Mouse (Mus musculus) liver, embryonic 16.5 days (tissue): ENCODE measurements around the gene Clec3a. TPM values are rescaled to one million over a fixed set of nuclear protein-coding genes. Genes with fewer than 3 reads are reported as not detected.

Source experiments
- ATAC-seq: fragments of 200-750 bp; cut with Nextera tagmentation; 2 replicates; pipeline ENCODE4 v1.8.0; 2017; ENCODE audit warnings: low read depth, mild to moderate bottlenecking, moderate number of reproducible peaks, moderate library complexity
- H3K27ac ChIP-seq: fragments of 300-500 bp; sonication (generic); 2 replicates; pipeline ENCODE4 v1.5.1; 2014; ENCODE audit warnings: mild to moderate bottlenecking, low read length
- H3K27me3 ChIP-seq: fragments of 300-500 bp; sonication (generic); 2 replicates; pipeline ENCODE4 v1.6.1; 2014; ENCODE audit warnings: low read depth, low read length, mixed read lengths; ENCODE audit not compliant: control insufficient read depth, insufficient read depth
- H3K36me3 ChIP-seq: fragments of 300-500 bp; sonication (generic); 2 replicates; pipeline ENCODE4 v1.6.1; 2014; ENCODE audit warnings: mild to moderate bottlenecking; ENCODE audit not compliant: control insufficient read depth, insufficient read depth
- H3K4me1 ChIP-seq: fragments of 300-500 bp; sonication (generic); 2 replicates; pipeline ENCODE4 v1.6.1; 2014; ENCODE audit warnings: low read depth, low read length, mixed read lengths; ENCODE audit not compliant: control insufficient read depth
- H3K4me2 ChIP-seq: fragments of 300-500 bp; sonication (generic); 2 replicates; pipeline ENCODE4 v1.6.1; 2014; ENCODE audit warnings: low read depth, low read length, mixed read lengths
- H3K4me3 ChIP-seq: fragments of 300-500 bp; sonication (generic); 2 replicates; pipeline ENCODE4 v1.5.1; 2014; ENCODE audit warnings: low read depth, mild to moderate bottlenecking, low read length
- H3K9ac ChIP-seq: fragments of 300-500 bp; sonication (generic); 2 replicates; pipeline ENCODE4 v1.6.1; 2014; ENCODE audit warnings: low read depth, low read length
- H3K9me3 ChIP-seq: fragments of 300-500 bp; sonication (generic); replicated peaks from 2 replicates; pipeline ENCODE4 v1.6.1; 2016; ENCODE audit warnings: low read length; ENCODE audit not compliant: control insufficient read depth
- WGBS: fragments of 180-500 bp; shearing (Covaris S2); extraction: QIAGEN DNeasy Blood & Tissue Kit; methylation state at CpG from one replicate; pipeline ENCODE4 v1.1.7; 2014; ENCODE audit not compliant: insufficient replicate concordance; 5-methylcytosine and 5-hydroxymethylcytosine counted together
- polyA plus RNA-seq: library from polyadenylated mRNA; unstranded; fragments of >200 nt; fragmentation: Nextera tagmentation; extraction: Ambion mirVana; gene quantifications from 2 replicates; pipeline ENCODE4 v1.2.1, GENCODE M21; 2015

Gene Clec3a
- polyA plus RNA-seq, 1 experiment from 2014 or later: not detected

GRCm38 (mm10) chr8:114469208-114469590, 51.3 kb downstream of the Clec3a start:
- no peaks in the 10 kb centered on the region for H3K4me1 ChIP-seq
- no peak for ATAC-seq
- H3K9me3 ChIP-seq: no peaks in the 10 kb centered on the region
- no peak overlapping the region for H3K27ac ChIP-seq
- H3K4me3 ChIP-seq: no peak overlapping the region
- peaks cover 2% of the 10 kb centered on the region; the same call in 1 of the 2 replicates for H3K36me3 ChIP-seq
- WGBS: 79% methylated on average over 10 of the region's 10 CpGs
- H3K27me3 ChIP-seq: no peaks in the 10 kb centered on the region
- H3K4me2 ChIP-seq: no peak overlapping the region
- H3K9ac ChIP-seq: no peak overlapping the region

- Histone ChIP-seq H3K4me2 (no peak overlapping the region), H3K36me3 (peaks cover 2% of the 10 kb centered on the region; the same call in 1 of the 2 replicates), H3K27ac (no peak overlapping the region), H3K4me1 (no peaks in the 10 kb centered on the region), H3K27me3 (no peaks in the 10 kb centered on the region), H3K9me3 (no peaks in the 10 kb centered on the region), H3K9ac (no peak overlapping the region), H3K4me3 (no peak overlapping the region)
- WGBS: 59% methylated on average over 11 of the region's 11 CpGs
- ATAC-seq: no peak
These were observed 55.7 kb downstream of the Clec3a start for GRCm38 (mm10) chr8:114473546-114473945.

Other genes starting within 250 kb of the Clec3a start
- gene Vat1l, start 212.5 kb upstream of the Clec3a start, polyA plus RNA-seq: 0.02 and 0.09 TPM in 2 replicates
- 3.4 and 3.5 TPM in 2 replicates for gene Wwox, start 21.6 kb downstream of the Clec3a start, polyA plus RNA-seq